Mouse (Mus musculus) forebrain, embryonic 11.5 days (tissue): ENCODE results near the gene Klc1. TPM values are rescaled to one million over a fixed set of nuclear protein-coding genes. Genes with fewer than 3 reads are reported as not detected.
A peak's percentile ranks its signal among the peaks of the same experiment; 100 is the strongest.
"Not testable (repeated sequence)": the region's sequence is repeated elsewhere in the genome, so short reads cannot be mapped to it uniquely, and the experiment has no call there.

Source experiments
- ATAC-seq: fragments of 200-750 bp; cut with Nextera tagmentation; replicated peaks from 2 replicates; pipeline ENCODE4 v1.8.0; 2017; ENCODE audit warnings: moderate TSS enrichment; ENCODE audit not compliant: low FRiP score
- DNase-seq: peaks from one replicate; pipeline ENCODE4 v3.0.0-alpha.2; 2017; ENCODE audit warnings: low spot score
- H3K27ac ChIP-seq: fragments of 300-500 bp; sonication (generic); 2 replicates; pipeline ENCODE4 v1.5.1; 2014; ENCODE audit warnings: low read depth, low read length
- H3K27me3 ChIP-seq: fragments of 300-500 bp; sonication (generic); 2 replicates; pipeline ENCODE4 v1.6.1; 2014; ENCODE audit warnings: mild to moderate bottlenecking, low read length, mixed read lengths; ENCODE audit not compliant: control insufficient read depth, insufficient read depth
- H3K36me3 ChIP-seq: fragments of 300-500 bp; sonication (generic); 2 replicates; pipeline ENCODE4 v1.6.1; 2014; ENCODE audit warnings: mild to moderate bottlenecking, low read length, moderate library complexity, mixed read lengths; ENCODE audit not compliant: control insufficient read depth, insufficient read depth
- H3K4me1 ChIP-seq: fragments of 300-500 bp; sonication (generic); replicated peaks from 2 replicates; pipeline ENCODE4 v1.6.1; 2014; ENCODE audit warnings: low read length, mixed read lengths; ENCODE audit not compliant: control insufficient read depth, insufficient read depth
- H3K4me2 ChIP-seq: fragments of 300-500 bp; sonication (generic); 2 replicates; pipeline ENCODE4 v1.6.1; 2014; ENCODE audit warnings: low read depth, mild to moderate bottlenecking, low read length, moderate library complexity, mixed read lengths; ENCODE audit not compliant: severe bottlenecking
- H3K4me3 ChIP-seq: fragments of 300-500 bp; sonication (generic); 2 replicates; pipeline ENCODE4 v1.5.1; 2014; ENCODE audit warnings: low read depth, low read length
- H3K9ac ChIP-seq: fragments of 300-500 bp; sonication (generic); 2 replicates; pipeline ENCODE4 v1.6.1; 2014; ENCODE audit warnings: low read length
- H3K9me3 ChIP-seq: fragments of 300-500 bp; sonication (generic); 2 replicates; pipeline ENCODE4 v1.6.1; 2016; ENCODE audit warnings: low read length, mixed read lengths; ENCODE audit not compliant: control insufficient read depth
- WGBS: fragments of 180-500 bp; shearing (Covaris S2); extraction: QIAGEN DNeasy Blood & Tissue Kit; methylation state at CpG from one replicate; pipeline ENCODE4 v1.1.7; 2014; 5-methylcytosine and 5-hydroxymethylcytosine counted together
- polyA plus RNA-seq: library from polyadenylated mRNA; unstranded; fragments of >200 nt; fragmentation: Nextera tagmentation; extraction: Ambion mirVana; gene quantifications from 2 replicates; pipeline ENCODE4 v1.2.1, GENCODE M21; 2014

Klc1 gene
- polyA plus RNA-seq, 1 experiment from 2014 or later, result 226 TPM

DNA sequence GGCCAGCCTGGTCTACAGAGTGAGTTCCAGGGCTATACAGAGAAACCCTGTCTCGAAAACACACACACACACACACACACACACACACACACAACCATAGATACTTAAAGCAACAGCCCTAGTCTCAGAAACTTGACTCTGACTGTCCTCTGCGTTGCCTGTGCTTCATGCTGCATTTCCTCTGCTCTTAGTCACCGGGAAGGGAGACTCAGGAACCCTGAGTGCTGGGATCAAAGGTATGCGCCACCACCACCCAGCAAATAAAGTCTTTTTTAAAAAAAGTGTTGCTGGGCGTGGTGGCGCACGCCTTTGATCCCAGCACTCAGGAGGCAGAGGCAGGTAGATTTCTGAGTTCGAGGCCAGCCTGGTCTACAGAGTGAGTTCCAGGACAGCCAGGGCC lies 22.0 kb upstream of the Klc1 start:
- not testable (repeated sequence) for H3K9me3 ChIP-seq, H3K4me3 ChIP-seq, ATAC-seq, H3K4me2 ChIP-seq, DNase-seq, H3K36me3 ChIP-seq, H3K4me1 ChIP-seq, H3K27me3 ChIP-seq, H3K27ac ChIP-seq, H3K9ac ChIP-seq
- 87% methylated on average over 8 of the region's 8 CpGs for WGBS

DNA sequence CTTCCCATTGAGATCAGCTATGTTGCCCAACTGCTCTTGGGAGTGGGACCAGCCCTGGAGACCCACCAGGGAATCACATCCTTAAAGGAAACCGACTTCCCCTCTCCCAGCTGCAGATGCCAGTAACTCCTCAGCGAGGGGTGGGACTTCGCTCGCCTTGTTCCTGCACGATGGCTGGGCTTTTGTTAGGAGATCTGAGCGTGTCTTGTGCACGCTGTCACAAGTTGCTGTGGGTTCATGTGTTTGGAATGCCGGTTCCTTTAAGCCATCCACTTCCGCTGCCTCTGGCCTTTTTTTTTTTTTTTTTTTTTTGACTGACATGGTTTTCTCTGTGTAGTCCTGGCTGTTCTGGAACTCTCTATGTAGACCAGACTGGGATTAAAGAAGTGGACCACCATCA lies 21.3 kb upstream of the Klc1 start:
- Histone ChIP-seq H3K9ac (no peak overlapping the region), H3K4me3 (no peak overlapping the region), H3K36me3 (no peaks in the 10 kb centered on the region), H3K27ac (no peak overlapping the region), H3K9me3 (no peaks in the 10 kb centered on the region), H3K27me3 (no peaks in the 10 kb centered on the region), H3K4me1 (no peaks in the 10 kb centered on the region; the same call in 1 of the 2 replicates), H3K4me2 (no peak overlapping the region)
- 73% methylated on average over 9 of the region's 9 CpGs for WGBS
- DNase-seq, result no peak
- ATAC-seq, result no peak

DNA sequence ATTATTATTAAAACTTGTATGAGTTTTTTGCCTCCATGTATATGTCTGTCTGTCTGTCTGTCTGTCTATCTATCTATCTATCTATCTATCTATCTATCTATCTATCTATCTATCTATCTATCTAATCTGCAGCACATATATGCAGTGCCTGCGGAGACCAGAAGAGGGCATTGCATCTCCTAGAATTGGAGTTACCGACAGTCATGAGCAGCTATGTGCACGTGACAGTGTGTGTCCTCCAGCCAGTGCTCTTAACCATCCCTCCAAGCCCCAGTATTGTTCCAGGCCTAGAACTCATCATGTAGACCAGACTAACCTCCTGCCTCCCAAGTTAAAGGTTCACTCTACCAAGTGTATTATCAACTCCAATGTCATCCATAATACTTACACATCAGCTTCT lies 19.9 kb upstream of the Klc1 start:
- no peak overlapping the region for H3K9ac ChIP-seq
- H3K4me1 ChIP-seq, result no peaks in the 10 kb centered on the region
- H3K4me2 ChIP-seq, result no peak overlapping the region
- no peak overlapping the region for H3K4me3 ChIP-seq
- ATAC-seq (no peak), DNase-seq (peak; percentile 79)
- no peaks in the 10 kb centered on the region for H3K36me3 ChIP-seq
- WGBS, result 8% methylated on average over 3 of the region's 3 CpGs
- no peaks in the 10 kb centered on the region for H3K27me3 ChIP-seq
- H3K9me3 ChIP-seq, result no peaks in the 10 kb centered on the region
- no peak overlapping the region for H3K27ac ChIP-seq

DNA sequence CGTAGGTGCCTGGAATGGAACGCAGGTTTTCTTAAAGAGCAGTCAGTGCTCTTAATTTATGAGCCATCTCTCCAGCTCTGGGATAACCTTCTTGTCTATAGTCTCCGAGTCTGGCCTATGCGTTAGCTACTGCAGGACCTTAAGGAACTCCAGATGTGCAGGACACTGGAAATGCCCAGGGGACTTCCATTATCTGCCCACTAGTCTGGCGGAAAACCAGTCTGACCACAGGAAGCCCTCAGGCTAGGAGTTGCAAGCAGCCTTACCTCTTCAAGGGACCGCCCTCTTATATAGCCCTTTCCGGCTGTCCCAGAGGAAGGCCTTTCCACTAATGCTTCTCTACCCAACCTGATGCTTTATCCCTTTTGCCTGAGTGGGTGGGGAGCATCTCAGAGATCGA lies 17.3 kb upstream of the Klc1 start:
- WGBS, result 77% methylated on average over 8 of the region's 8 CpGs
- DNase-seq (no peak), ATAC-seq (no peak)
- Histone ChIP-seq H3K27ac (no peak overlapping the region), H3K4me3 (no peak overlapping the region), H3K4me2 (no peak overlapping the region), H3K9me3 (no peaks in the 10 kb centered on the region), H3K27me3 (no peaks in the 10 kb centered on the region), H3K9ac (no peak overlapping the region), H3K4me1 (no peaks in the 10 kb centered on the region), H3K36me3 (no peaks in the 10 kb centered on the region)

DNA sequence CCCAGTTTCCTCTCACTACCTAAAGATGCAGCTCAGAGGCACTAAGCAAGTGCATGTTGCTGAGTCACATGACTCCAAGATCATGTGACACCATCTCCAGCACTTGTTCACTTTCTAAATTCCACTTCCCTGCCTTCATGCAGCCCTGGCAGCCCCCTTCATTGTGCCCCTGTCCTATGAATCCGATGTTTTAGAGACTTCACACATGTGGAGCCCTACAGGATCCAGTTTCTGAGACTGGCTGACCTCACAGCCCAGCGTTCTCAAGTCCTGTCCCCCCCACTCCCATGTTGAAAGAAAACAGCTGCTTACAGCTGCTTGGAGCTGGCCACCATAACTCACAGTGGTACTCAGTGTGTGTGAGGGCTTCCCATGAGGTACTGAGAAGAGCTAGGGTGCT lies 15.2 kb upstream of the Klc1 start:
- 77% methylated on average over 2 of the region's 2 CpGs for WGBS
- H3K4me1 ChIP-seq, result no peaks in the 10 kb centered on the region
- no peak overlapping the region for H3K27ac ChIP-seq
- no peaks in the 10 kb centered on the region for H3K27me3 ChIP-seq
- no peak overlapping the region for H3K4me3 ChIP-seq
- no peak overlapping the region for H3K4me2 ChIP-seq
- H3K36me3 ChIP-seq, result no peaks in the 10 kb centered on the region
- no peaks in the 10 kb centered on the region for H3K9me3 ChIP-seq
- ATAC-seq (no peak), DNase-seq (no peak)
- no peak overlapping the region for H3K9ac ChIP-seq

DNA sequence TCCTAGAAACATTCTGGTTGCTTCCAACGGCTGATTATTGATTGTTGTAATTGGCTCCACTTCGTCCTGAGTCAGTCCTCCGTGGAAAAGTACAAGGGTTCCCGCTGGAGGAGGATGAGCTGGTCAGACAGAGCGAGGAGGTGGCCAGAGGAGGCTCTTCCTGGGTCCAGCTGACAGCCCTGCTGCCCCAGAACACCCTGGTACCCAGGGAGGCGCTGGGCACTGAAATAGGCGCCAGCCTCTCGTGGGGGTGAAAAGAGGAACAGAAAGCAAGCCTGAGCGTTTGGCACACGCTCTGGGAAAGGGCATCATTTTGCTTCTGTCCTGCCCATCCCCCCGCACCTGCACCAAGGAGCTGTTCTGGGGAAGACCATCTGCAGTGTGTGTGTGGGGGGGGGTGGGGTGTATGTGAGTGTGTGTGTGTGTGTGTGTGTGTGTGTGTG lies 14.6 kb upstream of the Klc1 start:
- Histone ChIP-seq H3K4me3 (no peak overlapping the region), H3K27ac (no peak overlapping the region), H3K4me1 (no peaks in the 10 kb centered on the region), H3K4me2 (no peak overlapping the region), H3K9me3 (no peaks in the 10 kb centered on the region), H3K9ac (no peak overlapping the region), H3K27me3 (no peaks in the 10 kb centered on the region), H3K36me3 (no peaks in the 10 kb centered on the region)
- ATAC-seq (no peak), DNase-seq (no peak)
- WGBS, result 84% methylated on average over 11 of the region's 11 CpGs

DNA sequence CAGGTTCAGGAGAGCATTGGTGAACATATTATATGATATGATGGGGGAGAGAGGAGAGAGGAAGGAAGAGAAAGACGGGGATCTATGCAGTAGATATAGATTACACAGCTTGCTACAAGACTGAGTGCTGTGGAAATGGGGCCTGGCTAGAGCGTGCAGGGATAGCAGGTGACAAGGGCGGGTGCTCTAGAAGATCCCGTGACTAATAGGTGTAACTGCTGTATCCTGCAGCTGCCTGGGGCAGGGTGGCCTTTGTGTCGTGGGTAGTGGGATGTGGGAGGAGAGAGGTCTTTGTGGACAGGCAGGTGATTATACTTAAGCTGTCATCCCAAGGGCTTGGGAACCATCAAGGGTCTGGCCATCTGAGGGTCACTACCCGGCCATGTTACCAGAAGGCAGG lies 13.4 kb upstream of the Klc1 start:
- Histone ChIP-seq H3K9me3 (no peaks in the 10 kb centered on the region), H3K27me3 (no peaks in the 10 kb centered on the region), H3K4me1 (no peaks in the 10 kb centered on the region), H3K9ac (no peak overlapping the region), H3K4me3 (no peak overlapping the region), H3K27ac (no peak overlapping the region), H3K36me3 (no peaks in the 10 kb centered on the region), H3K4me2 (no peak overlapping the region)
- no peak for DNase-seq
- ATAC-seq, result no peak
- WGBS, result 81% methylated on average over 6 of the region's 6 CpGs

DNA sequence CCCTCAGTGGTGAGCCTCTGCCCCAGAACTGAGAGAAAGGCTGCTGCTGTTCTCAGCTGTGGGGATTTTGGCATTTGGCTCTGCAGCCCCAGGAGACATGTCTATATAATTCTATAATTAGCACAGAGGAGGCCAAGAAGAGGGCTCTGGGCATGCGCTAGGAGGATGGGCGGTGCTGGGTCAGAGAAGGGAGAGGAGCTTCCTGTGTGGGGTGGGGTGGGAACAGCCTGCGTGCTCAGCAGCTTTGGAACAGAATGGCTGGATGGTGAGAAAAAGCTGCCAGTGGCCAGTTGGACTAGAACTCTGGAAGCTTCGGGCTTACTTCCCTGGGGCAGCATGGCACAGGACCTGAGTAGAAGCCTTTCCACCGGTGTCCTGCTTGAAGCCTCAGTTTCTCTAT lies 12.6 kb upstream of the Klc1 start:
- DNase-seq, result no peak
- H3K4me1 ChIP-seq, result no peaks in the 10 kb centered on the region

DNA sequence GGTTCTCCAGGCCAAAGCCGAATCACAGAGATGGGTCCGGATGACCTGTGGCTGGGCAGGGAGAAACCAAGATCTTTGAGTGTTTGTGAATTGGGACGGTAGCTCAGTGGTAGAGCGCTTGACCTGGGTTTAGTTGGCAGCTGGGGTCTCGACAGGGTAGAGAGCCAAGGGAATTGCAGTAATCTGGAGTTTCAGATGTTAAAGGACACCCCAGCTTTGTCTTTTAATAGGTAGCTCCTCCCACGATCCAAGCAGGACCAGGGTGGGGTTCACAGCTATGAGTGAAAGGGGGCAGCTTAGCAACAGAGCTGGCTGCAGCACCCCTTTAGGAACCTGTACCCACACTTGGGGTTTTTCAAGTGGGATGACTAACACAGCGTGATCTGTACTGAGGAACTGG lies 11.2 kb upstream of the Klc1 start:
- Histone ChIP-seq H3K4me2 (no peak overlapping the region), H3K9ac (no peak overlapping the region), H3K4me3 (no peak overlapping the region), H3K4me1 (no peaks in the 10 kb centered on the region), H3K27ac (no peak overlapping the region), H3K36me3 (no peaks in the 10 kb centered on the region), H3K9me3 (no peaks in the 10 kb centered on the region), H3K27me3 (no peaks in the 10 kb centered on the region)
- DNase-seq, result no peak
- no peak for ATAC-seq
- WGBS, result 83% methylated on average over 7 of the region's 7 CpGs

More for the DNA sequence above, 12.6 kb upstream of the Klc1 start:
- ATAC-seq, result no peak
- no peaks in the 10 kb centered on the region for H3K36me3 ChIP-seq
- WGBS, result 80% methylated on average over 5 of the region's 5 CpGs
- no peak overlapping the region for H3K27ac ChIP-seq
- H3K4me3 ChIP-seq, result no peak overlapping the region
- H3K9ac ChIP-seq, result no peak overlapping the region
- H3K27me3 ChIP-seq, result no peaks in the 10 kb centered on the region
- no peaks in the 10 kb centered on the region for H3K9me3 ChIP-seq
- H3K4me2 ChIP-seq, result no peak overlapping the region
